Mouse (Mus musculus) adrenal gland, postnatal 36 days (tissue): ENCODE measurements around the gene Tm4sf5. TPM values are rescaled to one million over a fixed set of nuclear protein-coding genes. Genes with fewer than 3 reads are reported as not detected.

Source experiments
- DNase-seq, 2 experiments: peaks; one replicate each; pipeline ENCODE4 v3.0.0; 2021; ENCODE audit warnings: mixed read lengths in 1 of 2
- total RNA-seq, 2 experiments: library from RNA; stranded (reverse); gene quantifications; 2 replicates each; pipeline ENCODE4 v1.2.3; 2021

The Tm4sf5 gene
- total RNA-seq, 2 experiments from 2014 or later, result 0.46 TPM; not detected in 1

- no peak for DNase-seq
Observed at GRCm38 (mm10) chr11:70541415-70541814, 36.4 kb downstream of the Tm4sf5 start.

- DNase-seq, result no peak
Observed at GRCm38 (mm10) chr11:70544496-70544895, 39.5 kb downstream of the Tm4sf5 start.

- DNase-seq, result no peak
Observed at GRCm38 (mm10) chr11:70551526-70551925, 46.5 kb downstream of the Tm4sf5 start.

GRCm38 (mm10) chr11:70553940-70554339 is 48.9 kb downstream of the Tm4sf5 start:
- DNase-seq, result no peak

- DNase-seq, result no peak
Observed at GRCm38 (mm10) chr11:70557545-70557944, 52.5 kb downstream of the Tm4sf5 start.

Other genes with a start within 250 kb of the Tm4sf5 start
- 1 to 10 TPM; 1.2 to 1.8 TPM for gene Alox12, start 249.9 kb upstream of the Tm4sf5 start, total RNA-seq
- not detected for gene Alox12e, start 182.6 kb upstream of the Tm4sf5 start, total RNA-seq
- gene Alox15, start 153.2 kb upstream of the Tm4sf5 start, total RNA-seq, result 1 to 10 TPM; 1.9 to 6.0 TPM
- 10 to 100 TPM; 24.6 to 26.0 TPM for gene Pelp1, start 95.2 kb upstream of the Tm4sf5 start, total RNA-seq
- gene Arrb2, start 72.6 kb upstream of the Tm4sf5 start, total RNA-seq, result 10 to 100 TPM; 18.5 to 26.6 TPM
- 10 to 100 TPM; 20.3 to 24.4 TPM for gene Med11, start 53.3 kb upstream of the Tm4sf5 start, total RNA-seq
- gene Zmynd15, start 45.8 kb upstream of the Tm4sf5 start, total RNA-seq, result 1 to 10 TPM; 1.4 to 1.8 TPM
- gene Cxcl16, start 45.3 kb upstream of the Tm4sf5 start, total RNA-seq, result 1 to 10 TPM; 7.4 to 8.5 TPM
- gene Vmo1, start 9.4 kb downstream of the Tm4sf5 start, total RNA-seq, result under 1 TPM in 1 of 2 experiments, not detected in 1; 0.66 TPM
- not detected for gene Gltpd2, start 14.0 kb downstream of the Tm4sf5 start, total RNA-seq
- 100 to 1,000 TPM; 282 to 297 TPM for gene Psmb6, start 20.1 kb downstream of the Tm4sf5 start, total RNA-seq
- not detected for gene Gm40193, start 27.7 kb downstream of the Tm4sf5 start, total RNA-seq
- 1 to 10 TPM; 8.1 to 8.6 TPM for gene Pld2, start 34.8 kb downstream of the Tm4sf5 start, total RNA-seq
- 10 to 100 TPM; 39.2 to 42.6 TPM for gene Mink1, start 57.6 kb downstream of the Tm4sf5 start, total RNA-seq
- gene 4930544D05Rik, start 110.6 kb downstream of the Tm4sf5 start, total RNA-seq, result not detected
- not detected for gene Chrne, start 114.0 kb downstream of the Tm4sf5 start, total RNA-seq
- under 1 TPM in 1 of 2 experiments, not detected in 1; 0.13 TPM for gene Gp1ba, start 133.9 kb downstream of the Tm4sf5 start, total RNA-seq
- 10 to 100 TPM; 83.6 to 83.8 TPM for gene Rnf167, start 142.0 kb downstream of the Tm4sf5 start, total RNA-seq
- gene Slc25a11, start 142.2 kb downstream of the Tm4sf5 start, total RNA-seq, result 100 to 1,000 TPM; 127 to 165 TPM
- gene Pfn1, start 149.4 kb downstream of the Tm4sf5 start, total RNA-seq, result 100 to 1,000 TPM; 853 to 925 TPM
- gene Eno3, start 152.0 kb downstream of the Tm4sf5 start, total RNA-seq, result 10 to 100 TPM; 21.2 to 35.5 TPM
- 10 to 100 TPM; 87.1 to 88.1 TPM for gene Spag7, start 164.2 kb downstream of the Tm4sf5 start, total RNA-seq
- 10 to 100 TPM; 36.5 to 45.7 TPM for gene Camta2, start 182.9 kb downstream of the Tm4sf5 start, total RNA-seq
- gene Inca1, start 194.9 kb downstream of the Tm4sf5 start, total RNA-seq, result 10 to 100 TPM in 1 of 2 experiments, 1 to 10 TPM in 1; 9.5 to 12.2 TPM
- 100 to 1,000 TPM; 178 to 195 TPM for gene Kif1c, start 195.3 kb downstream of the Tm4sf5 start, total RNA-seq